Mouse (Mus musculus) gastrocnemius, postnatal 4 days (tissue): Measurements from ENCODE around the gene Acrv1. TPM values are rescaled to one million over a fixed set of nuclear protein-coding genes. Genes with fewer than 3 reads are reported as not detected.
A peak's percentile ranks its signal among the peaks of the same experiment; 100 is the strongest.
"Not testable (repeated sequence)": the region's sequence is repeated elsewhere in the genome, so short reads cannot be mapped to it uniquely, and the experiment has no call there.

ENCODE experiments used
- DNase-seq, 2 experiments: peaks; one replicate each; pipeline ENCODE4 v3.0.0; 2021 to 2022; ENCODE audit warnings: low spot score in 2 of 2, mixed read lengths in 2 of 2
- long read RNA-seq, 2 experiments: library from polyadenylated mRNA; stranded (forward); transcript quantifications; one replicate each; pipeline ENCODE4 v2.0.0; 2021
- total RNA-seq, 2 experiments: library from RNA; stranded (reverse); gene quantifications; 2 replicates each; pipeline ENCODE4 v1.2.3; 2021

The Acrv1 gene
- not detected for total RNA-seq
- long read RNA-seq, experiment 1, partial matches to known transcripts, result 0 of 1 reads
- long read RNA-seq, experiment 1, other reads (novel, unspliced or antisense), result 1 of 1 reads
- long read RNA-seq, experiment 2, result 0 reads

DNA sequence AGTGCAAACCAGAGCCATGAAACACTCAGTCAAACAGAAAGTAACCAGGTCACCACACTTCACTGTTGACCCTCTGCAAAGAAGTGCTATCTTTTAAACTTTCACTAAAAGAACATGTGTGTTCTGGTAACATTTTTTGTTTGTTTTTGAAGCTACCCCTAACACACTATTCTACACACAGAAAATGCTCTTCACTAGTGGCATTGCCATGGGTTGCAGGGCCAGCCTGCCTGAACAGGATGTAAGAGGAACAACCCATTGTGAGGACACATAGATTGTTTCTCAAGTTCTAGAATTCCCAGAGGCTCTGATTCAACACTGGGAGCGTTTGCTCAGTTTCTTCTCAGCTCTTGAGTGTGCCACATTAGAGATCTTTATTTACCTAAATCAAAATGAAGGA lies at the start of gene Acrv1:
Gene Acrv1, plus strand, starts transcription at position 301 of the 400 bp plus-strand sequence.
- no peak for DNase-seq

DNA sequence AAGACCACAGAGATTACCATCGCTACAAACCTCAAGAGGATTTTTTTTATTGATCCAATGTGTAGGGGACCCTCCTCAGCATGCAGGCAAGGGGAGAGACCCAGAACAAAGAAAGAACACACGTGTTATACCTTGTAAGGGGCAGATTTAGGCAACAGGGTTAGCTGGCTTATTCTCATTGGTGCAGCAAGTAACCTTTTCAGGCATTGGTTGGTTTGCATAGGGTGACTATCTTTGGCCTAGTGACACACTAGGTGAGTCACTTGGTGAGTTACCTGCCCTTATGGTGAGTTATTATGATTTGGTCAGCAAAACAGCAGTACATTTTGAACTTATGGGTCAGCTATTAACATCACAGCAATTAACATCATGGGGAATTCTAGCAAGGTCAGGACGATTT lies 49.7 kb upstream of the Acrv1 start, which contains the start of gene A630095E13Rik:
Gene A630095E13Rik, minus strand, starts transcription at position 101 of the 400 bp plus-strand sequence.
- not testable (repeated sequence) for DNase-seq

- DNase-seq, result no peak
These were observed 11.6 kb upstream of the Acrv1 start for GRCm38 (mm10) chr9:36681424-36681823.

- DNase-seq, result no peak
These were observed 5.7 kb upstream of the Acrv1 start for GRCm38 (mm10) chr9:36687329-36687728.

- no peak for DNase-seq
These were observed 1.3 kb downstream of the Acrv1 start for GRCm38 (mm10) chr9:36694276-36694675.

- DNase-seq, result no peak
These were observed 12.9 kb downstream of the Acrv1 start for GRCm38 (mm10) chr9:36705923-36706322.

DNA sequence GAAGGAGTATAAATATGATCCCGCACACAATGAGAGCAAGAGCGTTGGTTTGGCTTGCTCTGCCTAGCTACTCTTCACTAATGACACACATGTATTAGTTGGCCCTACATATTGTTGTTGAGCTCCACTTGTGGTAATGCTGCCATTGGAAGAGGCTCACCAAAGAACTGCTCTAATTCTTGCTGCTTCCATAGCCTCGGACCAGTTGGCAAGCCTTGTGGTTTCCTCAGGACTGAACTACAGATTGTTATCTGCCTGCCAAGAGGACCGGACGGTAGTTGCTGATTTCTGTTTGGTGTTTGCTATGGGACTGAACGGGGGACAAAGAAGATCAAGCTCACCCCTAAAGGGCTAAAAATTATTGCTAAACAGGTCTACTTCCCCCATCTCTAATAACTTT lies 14.3 kb downstream of the Acrv1 start:
- DNase-seq, result no peak

- no peak for DNase-seq
These were observed 23.6 kb downstream of the Acrv1 start for GRCm38 (mm10) chr9:36716624-36717023.

GRCm38 (mm10) chr9:36726131-36727033 lies 33.4 kb downstream of the Acrv1 start:
- DNase-seq, result peak; percentile 75 to 90

- no peak for DNase-seq
These were observed 34.2 kb downstream of the Acrv1 start, which contains the start of gene Chek1 for GRCm38 (mm10) chr9:36727034-36727755. Gene Chek1, minus strand, starts transcription at chr9:36727065.

Other genes with a start within 250 kb of the Acrv1 start
- not detected for gene Gm9513, start 217.6 kb upstream of the Acrv1 start, total RNA-seq
- not detected for gene Gm5615, start 151.3 kb upstream of the Acrv1 start, total RNA-seq
- gene Gm17689, start 110.6 kb upstream of the Acrv1 start, total RNA-seq, result not detected
- gene A630095E13Rik, start 49.8 kb upstream of the Acrv1 start, total RNA-seq, result not detected
- 10 to 100 TPM in 1 of 2 experiments, 1 to 10 TPM in 1; 8.1 to 11.5 TPM for gene Chek1, start 33.8 kb downstream of the Acrv1 start, total RNA-seq
- 100 to 1,000 TPM; 137 to 144 TPM for gene Stt3a, start 74.5 kb downstream of the Acrv1 start, total RNA-seq
- 10 to 100 TPM; 51.3 to 55.9 TPM for gene Ei24, start 104.2 kb downstream of the Acrv1 start, total RNA-seq
- 10 to 100 TPM; 11.1 to 13.2 TPM for gene Fez1, start 128.6 kb downstream of the Acrv1 start, total RNA-seq